Mouse (Mus musculus): Measurements from ENCODE around the gene Grin2d.
"Not testable (repeated sequence)": the region's sequence is repeated elsewhere in the genome, so short reads cannot be mapped to it uniquely, and the experiment has no call there.

DNA sequence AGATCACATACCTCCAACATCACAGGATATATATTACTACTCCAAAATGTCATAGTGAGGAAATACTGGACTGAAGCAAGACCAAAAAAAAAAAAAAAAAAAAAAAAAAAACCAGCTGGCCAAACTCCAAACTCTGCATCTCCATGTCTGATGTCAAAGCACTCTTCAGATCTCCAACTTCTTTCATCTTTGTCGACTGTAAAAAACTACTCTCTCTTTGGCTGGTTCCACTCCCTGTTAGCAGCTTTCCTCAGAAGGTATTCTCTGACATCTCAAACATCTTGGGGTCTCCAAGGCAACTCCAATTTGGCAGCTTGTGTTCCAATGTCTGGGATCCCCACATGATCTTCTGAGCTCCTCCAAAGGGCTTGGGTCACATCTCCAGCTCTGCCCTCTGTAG, at the start of gene Grin2d:
- TF ChIP-seq CTCF (IDR thresholded peaks at IDR 0.05; ENCODE audit: control insufficient read depth, insufficient read depth, low read length); POLR2A (IDR thresholded peaks at IDR 0.05; ENCODE audit: borderline replicate concordance, control insufficient read depth, low read depth, low read length): not testable (repeated sequence)
